15 mouse cellular contexts compared by ENCODE assay signal in the genomic region with DNA sequence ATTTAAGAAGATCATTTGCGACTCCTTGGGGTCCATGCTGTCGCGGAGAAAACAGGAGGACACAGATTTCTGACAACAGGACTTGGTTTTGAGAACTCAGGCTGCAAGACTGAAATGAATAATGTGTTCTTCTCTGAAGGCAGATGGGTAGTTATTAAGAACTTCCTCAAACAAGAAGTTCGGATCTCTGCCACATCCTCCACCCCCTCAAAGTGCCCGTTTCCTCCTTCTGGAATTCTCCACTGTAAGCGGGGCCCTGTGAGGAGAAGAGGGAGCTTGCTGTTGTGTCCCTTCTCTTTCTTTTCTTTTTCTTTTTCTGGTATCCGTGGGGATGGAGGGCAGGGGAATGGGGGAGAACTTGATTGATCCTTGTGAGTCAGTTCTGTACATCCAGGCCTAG.
"Had no signal": no experiment of that assay in that cellular context is flagged by ENCODE, and none has a peak within 500 bp of the region (broad histone marks: within the 10 kb centered on the region; RNA-seq: fewer than 3 reads in every experiment).

No protein-coding gene starts in this region.

- DNase-seq: kidney, adult 11 months; kidney, postnatal 14 days; lung, adult 2 months; right cerebral cortex, adult 18-20 months; right cerebral cortex, postnatal 25 days; thymus, postnatal 4 days had no signal

- H3K36me3 ChIP-seq: kidney, embryonic 15.5 days; limb, embryonic 10.5 days; liver, embryonic 15.5 days; midbrain, embryonic 13.5 days; neural tube, embryonic 15.5 days had no signal

- H3K4me3 ChIP-seq: kidney, embryonic 15.5 days; left cerebral cortex, adult 2 months; limb, embryonic 10.5 days; liver, embryonic 15.5 days; midbrain, embryonic 13.5 days; myocyte; neural tube, embryonic 15.5 days had no signal

- ATAC-seq: midbrain, embryonic 13.5 days had no signal

- H3K27me3 ChIP-seq: kidney, embryonic 15.5 days; liver, embryonic 15.5 days; midbrain, embryonic 13.5 days; neural tube, embryonic 15.5 days had no signal

- H3K4me1 ChIP-seq: kidney, embryonic 15.5 days; liver, embryonic 15.5 days; midbrain, embryonic 13.5 days; neural tube, embryonic 15.5 days had no signal

- H3K4me2 ChIP-seq: kidney, embryonic 15.5 days; liver, embryonic 11.5 days; liver, embryonic 15.5 days; midbrain, embryonic 13.5 days; neural tube, embryonic 15.5 days had no signal

- H3K27ac ChIP-seq: kidney, embryonic 15.5 days; left cerebral cortex, adult 2 months; limb, embryonic 10.5 days; liver, embryonic 15.5 days; midbrain, embryonic 13.5 days; neural tube, embryonic 15.5 days; stomach, postnatal 0 days had no signal

- H3K9me3 ChIP-seq: kidney, embryonic 15.5 days; limb, embryonic 10.5 days; liver, embryonic 15.5 days; neural tube, embryonic 15.5 days had no signal

- H3K9ac ChIP-seq: kidney, embryonic 15.5 days; liver, embryonic 15.5 days; midbrain, embryonic 13.5 days; neural tube, embryonic 15.5 days had no signal
